Mouse (Mus musculus) CH12.LX (cell line): ENCODE measurements around the gene Armc12. TPM values are rescaled to one million over a fixed set of nuclear protein-coding genes. Genes with fewer than 3 reads are reported as not detected.
"Not testable (repeated sequence)": the region's sequence is repeated elsewhere in the genome, so short reads cannot be mapped to it uniquely, and the experiment has no call there.

Experiments used
- DNase-seq: peaks from one replicate; pipeline ENCODE4 v3.0.0-alpha.2; 2013; ENCODE audit errors: extremely low read depth
- H3K27ac ChIP-seq: 2 replicates; pipeline ENCODE4 v1.5.1; 2012; ENCODE audit warnings: low read depth, mild to moderate bottlenecking, control low read depth, moderate library complexity; ENCODE audit not compliant: insufficient read depth
- H3K27me3 ChIP-seq: replicated peaks from 2 replicates; pipeline ENCODE3; 2012; ENCODE audit warnings: inconsistent platforms
- H3K36me3 ChIP-seq, 2 experiments: replicated peaks in 1 of 2; 2 replicates each; pipeline versions ENCODE3 to v1.6.1; 2012; ENCODE audit warnings: inconsistent platforms in 1 of 2, low read length in 1 of 2, mild to moderate bottlenecking in 1 of 2, mixed read lengths in 1 of 2, moderate library complexity in 1 of 2; ENCODE audit not compliant: control insufficient read depth in 1 of 2, insufficient read depth in 1 of 2
- H3K4me1 ChIP-seq, 2 experiments: 2 replicates each; pipeline ENCODE4 v1.6.1; 2012; ENCODE audit warnings: inconsistent platforms in 1 of 2, moderate library complexity in 1 of 2; ENCODE audit not compliant: insufficient read depth in 2 of 2, control insufficient read depth in 1 of 2
- H3K4me2 ChIP-seq: 2 replicates; pipeline ENCODE4 v1.6.1; 2012; ENCODE audit warnings: low read depth, mild to moderate bottlenecking, control low read depth; ENCODE audit not compliant: poor library complexity, insufficient read depth, severe bottlenecking
- H3K4me3 ChIP-seq, 3 experiments: fragments of 150-350 bp in 1 of 3; sonication (generic) in 1 of 3; replicated peaks in 1 of 3; 2 replicates each; pipeline versions ENCODE3 to v1.5.1; 2011 to 2012; ENCODE audit warnings: low read depth in 2 of 3, low read length in 2 of 3, mild to moderate bottlenecking in 2 of 3, moderate library complexity in 2 of 3, control low read depth in 1 of 3, improper control_type of control experiment in 1 of 3, inconsistent platforms in 1 of 3, mixed read lengths in 1 of 3; ENCODE audit not compliant: poor library complexity in 1 of 3
- H3K79me2 ChIP-seq: replicated peaks from 2 replicates; pipeline ENCODE4 v1.6.1; 2012; ENCODE audit warnings: mild to moderate bottlenecking, moderate library complexity; ENCODE audit not compliant: control insufficient read depth, poor library complexity, insufficient read depth, severe bottlenecking; ENCODE audit errors: extremely low read depth
- H3K9ac ChIP-seq: 2 replicates; pipeline ENCODE4 v1.6.1; 2012; ENCODE audit warnings: low read depth, mild to moderate bottlenecking, control low read depth, moderate library complexity; ENCODE audit not compliant: insufficient read depth
- H3K9me3 ChIP-seq: replicated peaks from 2 replicates; pipeline ENCODE3; 2012; ENCODE audit warnings: low read length, inconsistent platforms, mixed read lengths
- BHLHE40 ChIP-seq: IDR thresholded peaks from 2 replicates; pipeline ENCODE4 v1.6.1; 2011; ENCODE audit warnings: mild to moderate bottlenecking, low read depth, low read length, improper control_type of control experiment
- CHD2 ChIP-seq: IDR thresholded peaks from 2 replicates; pipeline ENCODE4 v1.6.1; 2011; ENCODE audit warnings: low read length, improper control_type of control experiment
- CTCF ChIP-seq, 2 experiments: IDR thresholded peaks in 1 of 2; conservative IDR thresholded peaks in 1 of 2; 2 replicates each; pipeline ENCODE4 v1.5.1; 2011 to 2012; ENCODE audit warnings: low read depth in 2 of 2, low read length in 2 of 2, improper control_type of control experiment in 1 of 2, inconsistent platforms in 1 of 2, mild to moderate bottlenecking in 1 of 2, moderate library complexity in 1 of 2
- ELF1 ChIP-seq: IDR thresholded peaks from 2 replicates; pipeline ENCODE4 v1.6.1; 2014; ENCODE audit warnings: low read depth, mild to moderate bottlenecking, inconsistent platforms, low read length, improper control_type of control experiment
- IRF4 ChIP-seq: IDR thresholded peaks from 2 replicates; pipeline ENCODE4 v1.6.1; 2014; ENCODE audit warnings: low read depth, mild to moderate bottlenecking, inconsistent platforms, low read length, improper control_type of control experiment
- MAX ChIP-seq: IDR thresholded peaks from 2 replicates; pipeline ENCODE4 v1.6.1; 2011; ENCODE audit warnings: low read length, improper control_type of control experiment
- MAZ ChIP-seq: IDR thresholded peaks from 2 replicates; pipeline ENCODE4 v1.6.1; 2012; ENCODE audit warnings: low read depth, mild to moderate bottlenecking, inconsistent platforms, low read length, improper control_type of control experiment, moderate library complexity
- MEF2A ChIP-seq: IDR thresholded peaks from 2 replicates; pipeline ENCODE4 v1.6.1; 2014; ENCODE audit warnings: low read depth, mild to moderate bottlenecking, inconsistent platforms, low read length, improper control_type of control experiment, borderline replicate concordance
- MYC ChIP-seq: IDR thresholded peaks from 2 replicates; pipeline ENCODE4 v1.6.1; 2011; ENCODE audit warnings: low read depth, mild to moderate bottlenecking, improper control_type of control experiment, low read length
- NELFE ChIP-seq: IDR thresholded peaks from 2 replicates; pipeline ENCODE4 v1.6.1; 2011; ENCODE audit warnings: low read depth, low read length, improper control_type of control experiment
- NRF1 ChIP-seq: IDR thresholded peaks from 2 replicates; pipeline ENCODE4 v1.6.1; 2014; ENCODE audit warnings: low read depth, mild to moderate bottlenecking, inconsistent platforms, low read length, improper control_type of control experiment, moderate library complexity
- PAX5 ChIP-seq: IDR thresholded peaks from 2 replicates; pipeline ENCODE4 v1.6.1; 2012; ENCODE audit warnings: low read length, inconsistent platforms, mixed read lengths
- RAD21 ChIP-seq: IDR thresholded peaks from 2 replicates; pipeline ENCODE4 v1.6.1; 2011; ENCODE audit warnings: low read depth, mild to moderate bottlenecking, low read length, improper control_type of control experiment, moderate library complexity
- RCOR1 ChIP-seq: conservative IDR thresholded peaks from 2 replicates; pipeline ENCODE4 v1.6.1; 2012; ENCODE audit warnings: low read depth, mild to moderate bottlenecking, inconsistent platforms, low read length, improper control_type of control experiment
- SMC3 ChIP-seq: IDR thresholded peaks from 2 replicates; pipeline ENCODE4 v1.6.1; 2011; ENCODE audit warnings: low read depth, low read length, improper control_type of control experiment
- TBP ChIP-seq: conservative IDR thresholded peaks from 2 replicates; pipeline ENCODE4 v1.6.1; 2011; ENCODE audit warnings: low read depth, low read length, improper control_type of control experiment
- USF2 ChIP-seq: conservative IDR thresholded peaks from 2 replicates; pipeline ENCODE4 v1.6.1; 2011; ENCODE audit warnings: low read depth, low read length, improper control_type of control experiment
- ZC3H11A ChIP-seq: IDR thresholded peaks from 2 replicates; pipeline ENCODE4 v1.6.1; 2012; ENCODE audit warnings: low read depth, mild to moderate bottlenecking, inconsistent platforms, low read length, improper control_type of control experiment
- ZKSCAN1 ChIP-seq: IDR thresholded peaks from 2 replicates; pipeline ENCODE4 v1.6.1; 2012; ENCODE audit warnings: low read depth, inconsistent platforms, low read length, improper control_type of control experiment, borderline replicate concordance
- ZMIZ1 ChIP-seq: IDR thresholded peaks from 2 replicates; pipeline ENCODE4 v1.6.1; 2012; ENCODE audit warnings: low read depth, mild to moderate bottlenecking, inconsistent platforms, low read length, improper control_type of control experiment
- dilution Hi-C: fragments of 300-500 bp; cut with MboI; formaldehyde crosslinking; loops from 2 replicates; pipeline ENCODE4 v1.14.3; 2020; ENCODE audit warnings: low sequenced_read_pairs; ENCODE audit not compliant: extremely low pct_unique_long_range_greater_than_20kb, extremely low pct_ligation_motif_present
- in situ Hi-C: fragments of 300-500 bp; cut with MboI; formaldehyde crosslinking; loops from 3 replicates; pipeline ENCODE4 v1.14.3; 2019; ENCODE audit warnings: low sequenced_read_pairs, low pct_ligation_motif_present, low pct_unique_long_range_greater_than_20kb, mixed read lengths
- polyA plus RNA-seq: library from polyadenylated mRNA; unstranded; fragments of >175 nt; gene quantifications from 2 replicates; pipeline ENCODE4 v1.2.1, GENCODE M21; 2012; ENCODE audit warnings: low read depth; ENCODE audit not compliant: insufficient read length
- total RNA-seq, 2 experiments: library from RNA; depleted of rRNA; stranded (reverse); fragments of 300-350 nt in 1 of 2; fragments of >200 nt in 1 of 2; gene quantifications; 2 replicates each; pipeline ENCODE4 v1.2.3; 2012 to 2014

Gene Armc12
- total and polyA plus RNA-seq, 3 experiments, result not detected

- dilution Hi-C loops, result no loop called here
- Histone ChIP-seq H3K4me2 (no peak within 1 kb of the TSS), H3K36me3 (no peaks in the 10 kb centered on the region), H3K9me3 (peaks cover 3% of the 10 kb centered on the region), H3K27ac (no peak within 1 kb of the TSS; the same call in 1 of the 2 replicates), H3K4me3 (no peak within 1 kb of the TSS), H3K27me3 (peaks cover 46% of the 10 kb centered on the region), H3K79me2 (no peaks in the 10 kb centered on the region), H3K9ac (no peak within 1 kb of the TSS), H3K4me1 (peaks cover 0 to 2% of the 10 kb centered on the region in 2 experiments; a peak in 1 of 4 replicates)
- in situ Hi-C loops, result no loop called here
- no peak for TF ChIP-seq ZKSCAN1
- TF ChIP-seq RCOR1, result no peak
- no peak for TF ChIP-seq NRF1
- TF ChIP-seq TBP, result no peak
- no peak for TF ChIP-seq IRF4
- TF ChIP-seq USF2, result no peak
- TF ChIP-seq ZMIZ1, result no peak
- DNase-seq, result no peak
Observed at GRCm38 (mm10) chr17:28549111-28549510, 18.5 kb downstream of the Armc12 start, which contains the start of gene Clpsl2. Gene Clpsl2 (plus strand): TSS chr17:28549411.

- Histone ChIP-seq H3K36me3 (no peaks in the 10 kb centered on the region), H3K27ac (no peak overlapping the region), H3K27me3 (peaks cover 34% of the 10 kb centered on the region), H3K9me3 (peaks cover 6% of the 10 kb centered on the region), H3K79me2 (no peaks in the 10 kb centered on the region), H3K4me2 (no peak overlapping the region), H3K4me1 (peaks cover 0 to 18% of the 10 kb centered on the region in 2 experiments; a peak in 2 of 4 replicates), H3K9ac (no peak overlapping the region), H3K4me3 (no peak overlapping the region)
- in situ Hi-C loops (no loop called here), dilution Hi-C loops (no loop called here)
- DNase-seq, result peak; percentile 60
- peak; percentile 63 to 97 for TF ChIP-seq CTCF (conservative IDR thresholded peaks at IDR 0.05 in 1 of 2, IDR thresholded peaks at IDR 0.05 in 1 of 2; ENCODE audit: low read depth in 2 of 2, low read length in 2 of 2)
- TF ChIP-seq MYC, result peak; percentile 66; the same call in 1 of the 2 replicates
- peak; percentile 67; the same call in 1 of the 2 replicates for TF ChIP-seq CHD2
- peak; percentile 47; the same call in 1 of the 2 replicates for TF ChIP-seq NELFE
- TF ChIP-seq BHLHE40, result peak; percentile 60
- TF ChIP-seq SMC3, result peak; percentile 72
- peak; percentile 47; the same call in 1 of the 2 replicates for TF ChIP-seq IRF4
- TF ChIP-seq MAX, result peak; percentile 48; the same call in 1 of the 2 replicates
- TF ChIP-seq MAZ, result peak; percentile 75
- TF ChIP-seq ELF1, result peak; percentile 22; the same call in 1 of the 2 replicates
- TF ChIP-seq ZC3H11A, result no peak; the same call in 1 of the 2 replicates
- no peak for TF ChIP-seq MEF2A
- TF ChIP-seq RAD21, result peak; percentile 67
- no peak for TF ChIP-seq ZMIZ1
- TF ChIP-seq PAX5, result no peak
Observed at GRCm38 (mm10) chr17:28553040-28553793, 22.6 kb downstream of the Armc12 start.

- in situ Hi-C loops, H3K79me2 ChIP-seq, dilution Hi-C loops, H3K9ac ChIP-seq, H3K36me3 ChIP-seq, H3K4me2 ChIP-seq, DNase-seq, H3K9me3 ChIP-seq, H3K27ac ChIP-seq, H3K4me3 ChIP-seq: not testable (repeated sequence)
- H3K4me1 ChIP-seq, result peaks cover 0 to 19% of the 10 kb centered on the region in 2 experiments; a peak in 2 of 4 replicates
- peaks cover 32% of the 10 kb centered on the region for H3K27me3 ChIP-seq
Observed at GRCm38 (mm10) chr17:28554021-28554420, 23.4 kb downstream of the Armc12 start.
